Mouse (Mus musculus) forebrain, embryonic 13.5 days (tissue): ENCODE results near the gene Zfp507. TPM values are rescaled to one million over a fixed set of nuclear protein-coding genes. Genes with fewer than 3 reads are reported as not detected.

Source experiments
- ATAC-seq: fragments of 200-750 bp; cut with Nextera tagmentation; 2 replicates; pipeline ENCODE4 v1.8.0; 2017
- H3K27ac ChIP-seq: fragments of 300-500 bp; sonication (generic); 2 replicates; pipeline ENCODE4 v1.5.1; 2015; ENCODE audit warnings: inconsistent platforms, mild to moderate bottlenecking, moderate library complexity
- H3K27me3 ChIP-seq: fragments of 300-500 bp; sonication (generic); 2 replicates; pipeline ENCODE4 v1.6.1; 2015; ENCODE audit warnings: mild to moderate bottlenecking, inconsistent platforms
- H3K36me3 ChIP-seq: fragments of 300-500 bp; sonication (generic); 2 replicates; pipeline ENCODE4 v1.6.1; 2015; ENCODE audit warnings: mild to moderate bottlenecking, inconsistent platforms; ENCODE audit not compliant: poor library complexity, severe bottlenecking
- H3K4me1 ChIP-seq: fragments of 300-500 bp; sonication (generic); 2 replicates; pipeline ENCODE4 v1.6.1; 2015; ENCODE audit warnings: inconsistent platforms
- H3K4me2 ChIP-seq: fragments of 300-500 bp; sonication (generic); 2 replicates; pipeline ENCODE4 v1.6.1; 2015; ENCODE audit warnings: inconsistent platforms, mild to moderate bottlenecking, moderate library complexity
- H3K4me3 ChIP-seq: fragments of 300-500 bp; sonication (generic); 2 replicates; pipeline ENCODE4 v1.5.1; 2015; ENCODE audit warnings: mild to moderate bottlenecking, inconsistent platforms
- H3K9ac ChIP-seq: fragments of 300-500 bp; sonication (generic); 2 replicates; pipeline ENCODE4 v1.6.1; 2015; ENCODE audit warnings: mild to moderate bottlenecking, inconsistent platforms
- H3K9me3 ChIP-seq: fragments of 300-500 bp; sonication (generic); replicated peaks from 2 replicates; pipeline ENCODE4 v1.6.1; 2016; ENCODE audit warnings: inconsistent platforms
- WGBS: fragments of 180-500 bp; shearing (Covaris S2); methylation state at CpG from one replicate; pipeline ENCODE4 v1.1.7; 2015; 5-methylcytosine and 5-hydroxymethylcytosine counted together
- polyA plus RNA-seq: library from polyadenylated mRNA; unstranded; fragments of >200 nt; fragmentation: Nextera tagmentation; extraction: Ambion mirVana; gene quantifications from 2 replicates; pipeline ENCODE4 v1.2.1, GENCODE M21; 2015

Gene Zfp507
- polyA plus RNA-seq, 1 experiment from 2014 or later: 18.2 TPM

DNA sequence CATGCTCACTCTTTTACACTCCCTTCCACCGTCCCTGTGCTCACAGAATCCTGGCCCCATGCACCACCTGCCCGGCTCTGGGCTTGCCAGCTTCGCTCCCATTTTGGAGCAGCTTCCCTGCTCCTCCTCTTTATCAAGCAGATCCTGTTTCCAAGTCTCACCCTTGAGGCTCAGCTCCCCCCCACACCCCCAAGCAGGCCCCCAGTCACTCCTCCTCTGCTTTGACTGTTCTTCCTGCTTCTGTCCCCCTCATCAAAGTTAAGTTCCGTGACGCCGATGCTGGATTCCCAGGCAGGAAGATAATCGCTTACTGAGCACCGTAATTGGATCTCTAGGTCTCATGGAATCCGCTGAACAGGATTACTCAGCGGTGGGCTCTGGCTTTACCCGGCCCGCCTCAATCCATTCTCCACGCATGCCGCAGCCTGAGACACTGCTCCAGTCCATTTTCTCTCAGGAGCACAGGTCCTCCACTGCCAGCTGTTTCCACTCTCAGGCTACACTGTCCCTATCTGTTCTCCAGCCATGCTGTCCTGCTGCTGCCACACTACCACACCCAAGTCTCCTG, 55.3 kb downstream of the Zfp507 start:
- peaks cover 12% of the 10 kb centered on the region for H3K4me1 ChIP-seq
- H3K36me3 ChIP-seq: peaks cover 88% of the 10 kb centered on the region
- H3K27ac ChIP-seq: no peak overlapping the region
- ATAC-seq: no peak
- no peak overlapping the region for H3K4me2 ChIP-seq
- no peaks in the 10 kb centered on the region for H3K27me3 ChIP-seq
- H3K9ac ChIP-seq: no peak overlapping the region
- H3K4me3 ChIP-seq: no peak overlapping the region
- no peaks in the 10 kb centered on the region for H3K9me3 ChIP-seq
- 66% methylated on average over 14 of the region's 14 CpGs for WGBS

DNA sequence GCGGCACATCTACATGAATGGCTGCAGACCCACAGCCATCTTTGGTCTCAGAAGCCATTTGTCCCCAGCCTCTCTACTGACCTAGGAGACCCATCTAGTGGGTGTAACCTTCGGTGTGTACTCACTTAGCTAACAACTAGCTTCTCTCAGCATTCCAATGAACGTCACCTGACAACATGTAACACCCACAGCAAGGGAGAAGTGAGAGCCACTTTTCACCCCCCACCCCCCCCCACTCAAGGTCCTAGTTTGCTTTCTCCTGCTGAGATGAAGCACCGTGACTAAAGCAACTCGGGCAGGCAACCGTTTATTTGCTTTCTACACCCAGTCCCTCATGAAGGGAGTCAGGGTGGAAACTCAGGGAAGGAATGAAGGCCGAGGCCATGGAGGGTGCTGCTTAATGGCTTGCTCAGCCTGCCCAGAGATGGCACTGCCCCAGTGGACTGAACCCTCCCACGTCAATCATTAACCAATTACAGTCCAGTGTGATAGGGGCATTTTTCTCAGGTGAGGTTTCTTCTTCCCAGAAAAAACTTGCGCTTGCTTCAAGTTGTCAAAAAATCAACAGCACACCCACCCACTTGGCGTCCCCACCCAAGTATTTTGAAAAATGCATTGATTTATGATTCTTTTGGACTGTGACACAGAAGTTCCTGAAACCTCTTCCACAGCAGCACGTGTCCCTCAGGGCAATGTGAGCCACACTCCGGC, 56.0 kb downstream of the Zfp507 start:
- H3K27ac ChIP-seq: no peak overlapping the region
- ATAC-seq: no peak
- H3K4me1 ChIP-seq: peaks cover 7% of the 10 kb centered on the region
- H3K4me2 ChIP-seq: no peak overlapping the region
- peaks cover 87% of the 10 kb centered on the region for H3K36me3 ChIP-seq
- no peaks in the 10 kb centered on the region for H3K9me3 ChIP-seq
- no peak overlapping the region for H3K9ac ChIP-seq
- 90% methylated on average over 12 of the region's 12 CpGs for WGBS
- H3K4me3 ChIP-seq: no peak overlapping the region
- H3K27me3 ChIP-seq: no peaks in the 10 kb centered on the region

DNA sequence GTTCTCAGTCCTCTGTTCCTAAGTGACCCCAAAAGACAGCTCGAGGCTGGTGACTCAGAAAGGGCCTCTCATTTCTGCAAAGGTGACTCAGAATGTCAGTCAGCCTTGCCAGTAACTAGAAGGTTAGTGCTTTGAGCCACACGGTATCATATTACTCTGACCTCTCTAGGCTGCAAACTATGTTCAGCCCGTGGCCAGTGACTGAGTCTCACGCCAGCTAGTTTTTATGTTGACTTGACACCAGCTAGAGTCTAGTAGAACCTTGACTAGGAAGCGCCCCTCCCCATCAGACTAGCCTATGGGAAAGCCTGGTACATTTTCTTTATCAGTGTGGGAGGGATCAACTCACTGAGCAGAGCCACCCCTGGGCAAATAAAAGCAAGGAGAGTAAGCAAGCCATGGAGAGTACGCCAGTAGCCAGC, 57.5 kb downstream of the Zfp507 start:
- no peak for ATAC-seq
- Histone ChIP-seq H3K9ac (no peak overlapping the region), H3K4me3 (no peak overlapping the region), H3K4me2 (no peak overlapping the region), H3K4me1 (peaks cover 6% of the 10 kb centered on the region), H3K36me3 (peaks cover 79% of the 10 kb centered on the region), H3K27ac (no peak overlapping the region), H3K27me3 (no peaks in the 10 kb centered on the region), H3K9me3 (no peaks in the 10 kb centered on the region)
- 89% methylated on average over 6 of the region's 6 CpGs for WGBS

DNA sequence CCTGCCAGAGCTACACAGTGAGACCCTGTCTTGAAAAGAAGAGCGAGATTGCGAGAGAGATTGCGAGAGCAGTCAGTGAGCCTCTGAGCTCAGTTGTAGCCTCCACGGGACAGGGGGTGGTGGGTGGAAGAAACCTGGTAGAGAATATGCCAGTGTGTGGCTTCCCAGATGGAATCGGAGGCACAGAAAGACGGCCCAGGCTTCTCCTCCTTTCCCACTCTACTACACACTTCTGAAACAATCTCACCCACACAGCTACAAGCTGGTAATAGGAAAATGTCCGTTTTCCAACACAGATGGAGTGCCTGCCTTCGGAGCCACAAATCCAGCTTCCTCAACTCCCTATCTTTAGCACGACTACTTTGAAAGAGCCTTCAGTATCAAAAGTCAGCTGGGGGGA, 58.0 kb downstream of the Zfp507 start:
- Histone ChIP-seq H3K27me3 (no peaks in the 10 kb centered on the region), H3K4me3 (no peak overlapping the region), H3K4me2 (no peak overlapping the region), H3K9me3 (no peaks in the 10 kb centered on the region), H3K27ac (no peak overlapping the region), H3K4me1 (peaks cover 10% of the 10 kb centered on the region), H3K36me3 (peaks cover 78% of the 10 kb centered on the region), H3K9ac (no peak overlapping the region)
- ATAC-seq: no peak
- WGBS: 91% methylated on average over 9 of the region's 9 CpGs

DNA sequence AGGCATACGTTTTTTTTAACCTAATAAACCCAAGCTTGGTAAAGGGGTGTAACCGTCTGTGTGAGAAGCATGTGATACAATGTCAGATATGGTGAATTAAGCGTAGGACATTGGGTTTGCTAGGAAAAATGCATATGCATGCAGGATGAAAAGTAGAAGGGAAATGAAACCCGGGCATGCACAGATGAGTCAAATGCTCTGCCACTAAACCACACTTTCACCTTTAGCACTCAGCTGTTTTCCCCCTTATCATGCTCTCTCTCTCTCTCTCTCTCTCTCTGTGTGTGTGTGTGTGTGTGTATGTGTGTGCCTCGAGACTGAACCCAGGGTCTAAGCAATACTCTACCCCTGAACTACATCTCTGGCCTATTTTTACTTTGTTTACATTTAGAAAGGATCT, 60.5 kb downstream of the Zfp507 start:
- 85% methylated on average over 5 of the region's 5 CpGs for WGBS

DNA sequence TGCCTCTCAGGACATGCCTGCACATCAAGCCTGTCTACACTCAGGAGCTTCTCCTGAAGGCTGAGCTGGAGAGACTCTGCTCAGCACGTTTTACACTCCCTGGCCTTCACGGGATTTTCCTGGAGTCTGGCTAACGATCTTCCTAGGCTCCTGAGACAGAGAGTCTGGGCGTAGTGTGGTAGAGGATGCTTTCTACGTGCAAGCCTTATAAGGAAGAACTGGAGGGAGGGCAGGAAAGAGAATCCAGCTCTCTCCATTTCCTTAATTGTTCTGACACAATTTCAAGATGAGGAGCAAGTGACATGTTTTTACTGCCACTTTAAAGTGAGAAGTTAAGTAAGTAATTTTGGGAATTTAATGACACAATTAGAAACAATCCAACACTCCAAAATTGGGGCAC, 60.9 kb downstream of the Zfp507 start:
- Histone ChIP-seq H3K4me3 (no peak overlapping the region), H3K27me3 (no peaks in the 10 kb centered on the region), H3K9ac (no peak overlapping the region), H3K27ac (no peak overlapping the region), H3K4me2 (no peak overlapping the region), H3K9me3 (no peaks in the 10 kb centered on the region), H3K36me3 (peaks cover 76% of the 10 kb centered on the region), H3K4me1 (peaks cover 10% of the 10 kb centered on the region)
- no peak for ATAC-seq
- 65% methylated on average over 5 of the region's 5 CpGs for WGBS

More for the DNA sequence above, 60.5 kb downstream of the Zfp507 start:
- H3K27me3 ChIP-seq: no peaks in the 10 kb centered on the region
- H3K4me2 ChIP-seq: no peak overlapping the region
- no peak overlapping the region for H3K27ac ChIP-seq
- H3K4me3 ChIP-seq: no peak overlapping the region
- H3K36me3 ChIP-seq: peaks cover 78% of the 10 kb centered on the region
- H3K9me3 ChIP-seq: no peaks in the 10 kb centered on the region
- peaks cover 10% of the 10 kb centered on the region for H3K4me1 ChIP-seq
- no peak for ATAC-seq
- H3K9ac ChIP-seq: no peak overlapping the region

DNA sequence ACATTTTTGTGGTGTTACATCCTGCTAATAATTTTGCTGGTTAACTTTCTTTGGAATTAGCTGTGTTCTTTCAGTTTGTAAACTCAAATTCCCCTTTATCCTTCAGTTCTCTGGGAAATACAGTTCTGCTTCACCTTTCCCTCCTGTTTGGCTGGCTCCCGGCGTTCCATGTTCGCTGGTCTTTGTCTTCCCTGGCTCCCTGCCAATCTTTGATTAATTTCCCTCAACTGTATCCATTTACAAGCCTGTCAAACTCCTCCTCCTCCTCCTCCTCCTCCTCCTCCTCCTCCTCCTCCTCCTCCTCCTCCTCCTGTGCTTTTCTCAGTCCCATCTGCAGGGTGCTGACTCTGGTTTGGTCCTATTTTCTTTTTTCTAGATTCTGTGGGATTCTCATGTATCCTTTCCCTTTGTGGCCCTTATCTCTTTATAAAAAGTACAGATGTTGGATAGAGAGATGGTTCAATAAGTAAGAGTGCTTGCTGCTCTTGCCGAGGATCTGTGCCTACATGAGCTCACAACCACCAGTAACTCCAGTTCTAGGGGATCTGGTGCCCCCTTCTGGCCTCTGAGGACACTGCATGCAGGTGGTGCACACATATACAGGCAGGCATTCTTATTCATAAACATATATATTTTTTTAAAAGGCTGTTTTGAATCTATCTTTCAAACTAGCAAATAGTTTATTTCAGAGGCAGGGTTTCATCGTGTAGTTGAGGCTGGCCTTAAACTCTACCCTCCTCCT, 62.1 kb downstream of the Zfp507 start:
- ATAC-seq: peak; percentile 61; the same call in 1 of the 2 replicates
- no peak overlapping the region for H3K4me2 ChIP-seq
- H3K9ac ChIP-seq: no peak overlapping the region
- H3K27ac ChIP-seq: 0 out of 2 replicates have a peak overlapping the region, but pooled peaks have one; percentile 15
- H3K4me3 ChIP-seq: no peak overlapping the region
- H3K9me3 ChIP-seq: no peaks in the 10 kb centered on the region
- no peaks in the 10 kb centered on the region for H3K27me3 ChIP-seq
- peaks cover 10% of the 10 kb centered on the region for H3K4me1 ChIP-seq
- peaks cover 73% of the 10 kb centered on the region for H3K36me3 ChIP-seq
- WGBS: 40% methylated on average over 5 of the region's 5 CpGs

DNA sequence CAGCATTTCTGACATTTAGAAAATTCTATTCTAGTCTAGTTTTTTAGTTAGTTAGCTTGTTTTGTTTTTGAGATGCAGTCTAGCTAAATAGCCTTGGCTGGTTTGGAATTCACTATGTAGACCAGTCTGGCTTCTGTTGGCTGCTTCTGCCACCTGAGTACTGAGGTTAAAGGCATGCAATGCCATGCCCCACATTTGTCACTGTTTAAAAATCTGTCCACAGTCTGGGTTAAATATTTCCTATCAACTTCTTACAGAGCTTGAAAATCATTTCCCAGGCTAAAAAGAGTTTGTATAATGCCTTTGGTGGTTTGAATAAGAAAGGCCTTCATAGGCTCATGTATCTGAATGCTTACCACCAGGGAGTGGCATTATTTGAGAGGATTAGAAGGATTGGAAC, 63.9 kb downstream of the Zfp507 start:
- Histone ChIP-seq H3K27me3 (no peaks in the 10 kb centered on the region), H3K9ac (no peak overlapping the region), H3K4me2 (no peak overlapping the region), H3K4me3 (no peak overlapping the region), H3K36me3 (peaks cover 67% of the 10 kb centered on the region), H3K27ac (no peak overlapping the region), H3K4me1 (peaks cover 17% of the 10 kb centered on the region), H3K9me3 (no peaks in the 10 kb centered on the region)
- ATAC-seq: no peak

DNA sequence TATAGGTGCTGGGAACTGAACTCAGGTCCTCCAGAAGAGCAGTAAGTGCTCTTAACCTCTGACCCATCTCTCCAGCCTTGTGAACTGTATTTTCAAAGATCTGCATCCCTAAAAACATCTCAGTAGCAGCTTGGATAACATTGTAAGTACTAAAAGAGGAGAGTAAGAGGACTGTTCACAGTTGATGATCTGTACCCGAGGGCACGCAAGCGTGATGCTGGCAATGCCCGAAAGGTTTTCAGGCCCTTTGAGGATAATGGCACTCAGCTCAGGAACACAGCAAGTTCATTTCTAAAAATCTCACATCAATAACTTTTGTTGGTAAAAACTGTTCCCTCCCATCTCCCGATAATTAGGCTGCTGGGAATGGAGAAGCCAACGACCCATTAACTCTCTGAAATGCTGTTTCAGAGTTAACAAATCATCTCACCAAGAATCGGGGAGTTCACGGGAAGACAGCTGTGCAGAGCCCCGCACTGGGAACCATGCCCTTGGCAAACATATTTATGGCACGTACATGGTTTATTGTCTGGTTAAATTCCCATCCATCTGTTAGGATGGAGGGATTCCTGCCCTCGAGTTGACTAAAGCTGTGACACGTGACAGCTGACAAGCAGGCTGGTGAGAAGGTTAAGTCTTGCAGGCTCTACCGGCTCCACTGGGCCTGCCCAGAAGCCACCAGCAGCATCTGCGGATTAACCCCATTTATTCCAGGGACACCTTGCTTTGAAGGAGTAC, 69.3 kb downstream of the Zfp507 start:
- H3K9ac ChIP-seq: no peak overlapping the region
- H3K27ac ChIP-seq: peak overlapping the region; percentile 95
- WGBS: 48% methylated on average over 14 of the region's 14 CpGs
- H3K36me3 ChIP-seq: peaks cover 47% of the 10 kb centered on the region
- H3K4me1 ChIP-seq: peaks cover 29% of the 10 kb centered on the region
- H3K27me3 ChIP-seq: no peaks in the 10 kb centered on the region
- no peak overlapping the region for H3K4me3 ChIP-seq
- H3K9me3 ChIP-seq: no peaks in the 10 kb centered on the region; the same call in 1 of the 2 replicates
- H3K4me2 ChIP-seq: no peak overlapping the region
- ATAC-seq: peak; percentile 82

DNA sequence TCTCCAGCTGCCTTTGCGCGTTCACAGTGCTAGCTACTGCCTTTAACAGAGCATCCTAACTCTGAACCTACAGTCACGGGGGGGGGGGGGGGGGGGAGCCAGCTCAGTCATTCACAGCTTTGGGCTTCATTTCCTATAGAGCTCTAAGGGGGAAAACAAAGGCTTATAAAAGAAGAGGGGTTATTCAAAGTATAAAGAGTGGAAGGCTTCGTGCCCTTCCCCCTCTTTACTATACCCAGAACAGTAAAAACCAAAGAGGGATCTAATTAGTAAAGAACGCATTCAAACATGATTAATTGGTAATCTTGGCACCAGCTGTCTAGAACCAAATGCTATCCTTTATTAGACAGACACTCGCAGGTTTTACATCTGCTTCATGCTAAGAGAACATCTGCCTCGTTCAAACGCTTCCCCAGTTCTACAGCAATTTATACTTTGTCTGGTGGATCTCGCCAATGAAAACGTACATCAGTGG, 70.2 kb downstream of the Zfp507 start:
- 21% methylated on average over 10 of the region's 10 CpGs for WGBS
- peaks cover 29% of the 10 kb centered on the region for H3K4me1 ChIP-seq

DNA sequence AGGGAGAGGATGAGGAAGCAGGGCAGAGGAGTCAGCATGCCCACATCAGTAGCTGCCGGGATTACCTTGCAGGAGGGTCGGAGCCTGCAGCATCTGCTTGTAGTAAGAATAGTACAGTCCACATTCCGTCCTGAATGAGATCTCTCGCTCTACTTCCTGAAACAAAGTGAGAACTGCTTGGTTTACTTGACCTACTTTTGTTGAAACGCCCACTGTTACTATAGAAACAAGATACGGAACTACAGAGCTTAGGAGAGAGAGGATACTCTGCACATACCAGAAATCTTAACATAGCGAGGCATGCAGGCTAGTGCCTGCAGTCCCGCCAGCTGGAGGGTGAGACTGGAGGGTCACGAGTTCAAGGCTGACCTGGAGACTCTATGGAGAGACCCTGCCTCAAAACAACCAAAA, 73.2 kb downstream of the Zfp507 start:
- no peak overlapping the region for H3K9ac ChIP-seq
- H3K4me1 ChIP-seq: peaks cover 29% of the 10 kb centered on the region
- H3K4me3 ChIP-seq: no peak overlapping the region
- H3K27ac ChIP-seq: no peak overlapping the region
- H3K9me3 ChIP-seq: no peaks in the 10 kb centered on the region; the same call in 1 of the 2 replicates
- 89% methylated on average over 9 of the region's 9 CpGs for WGBS
- peaks cover 44% of the 10 kb centered on the region for H3K36me3 ChIP-seq
- no peak for ATAC-seq
- H3K4me2 ChIP-seq: no peak overlapping the region
- no peaks in the 10 kb centered on the region for H3K27me3 ChIP-seq

More for the DNA sequence above, 70.2 kb downstream of the Zfp507 start:
- no peak overlapping the region for H3K4me3 ChIP-seq
- ATAC-seq: peak; percentile 75
- peaks cover 46% of the 10 kb centered on the region for H3K36me3 ChIP-seq
- no peak overlapping the region for H3K4me2 ChIP-seq
- H3K27me3 ChIP-seq: no peaks in the 10 kb centered on the region
- peak overlapping the region; percentile 95 for H3K27ac ChIP-seq
- no peak overlapping the region for H3K9ac ChIP-seq
- no peaks in the 10 kb centered on the region; the same call in 1 of the 2 replicates for H3K9me3 ChIP-seq
